Mouse (Mus musculus) brain, embryonic 14.5 days (tissue): ENCODE measurements around the gene Nubp1.

Experiments used
- CTCF ChIP-seq: fragments of 200-500 bp; IDR thresholded peaks from 2 replicates; pipeline ENCODE4 v1.5.1; 2012; ENCODE audit warnings: inconsistent platforms, mild to moderate bottlenecking, moderate library complexity, borderline replicate concordance; ENCODE audit not compliant: insufficient read depth, insufficient read length; ENCODE audit errors: extremely low read depth
- POLR2A ChIP-seq: fragments of 200-500 bp; IDR thresholded peaks from 2 replicates; pipeline ENCODE4 v1.6.1; 2012; ENCODE audit warnings: mild to moderate bottlenecking, inconsistent platforms, borderline replicate concordance; ENCODE audit not compliant: poor library complexity, insufficient read depth, insufficient read length, severe bottlenecking; ENCODE audit errors: extremely low read depth

DNA sequence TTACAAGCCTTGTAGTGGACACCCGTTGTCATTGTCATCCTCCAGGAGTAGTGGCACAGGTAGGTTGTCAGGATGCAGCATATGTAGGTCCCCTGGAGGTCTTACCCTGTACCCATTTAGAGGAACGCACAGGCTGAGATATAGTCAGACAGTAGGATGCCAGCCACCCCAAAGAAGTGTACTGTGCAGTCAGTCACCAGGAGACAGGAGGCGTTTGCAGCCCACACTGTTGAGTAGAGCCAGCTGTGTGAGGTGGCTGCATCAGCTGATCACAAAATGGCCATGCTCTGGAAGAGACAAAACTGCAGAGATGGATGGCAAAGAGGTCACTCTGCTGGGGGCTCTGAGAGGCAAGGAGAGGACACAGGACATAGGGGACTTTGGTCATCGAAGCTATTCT is 20.6 kb downstream of the Nubp1 start:
- TF ChIP-seq CTCF = no peak
- TF ChIP-seq POLR2A = no peak
